Mouse (Mus musculus) right cerebral cortex, adult 18-20 months (tissue): ENCODE data around the gene Slc22a23.
"Not testable (repeated sequence)": the region's sequence is repeated elsewhere in the genome, so short reads cannot be mapped to it uniquely, and the experiment has no call there.

Source experiments
- DNase-seq: peaks from one replicate; pipeline ENCODE4 v3.0.0; 2022; ENCODE audit warnings: mixed read lengths

The Slc22a23 gene

DNA sequence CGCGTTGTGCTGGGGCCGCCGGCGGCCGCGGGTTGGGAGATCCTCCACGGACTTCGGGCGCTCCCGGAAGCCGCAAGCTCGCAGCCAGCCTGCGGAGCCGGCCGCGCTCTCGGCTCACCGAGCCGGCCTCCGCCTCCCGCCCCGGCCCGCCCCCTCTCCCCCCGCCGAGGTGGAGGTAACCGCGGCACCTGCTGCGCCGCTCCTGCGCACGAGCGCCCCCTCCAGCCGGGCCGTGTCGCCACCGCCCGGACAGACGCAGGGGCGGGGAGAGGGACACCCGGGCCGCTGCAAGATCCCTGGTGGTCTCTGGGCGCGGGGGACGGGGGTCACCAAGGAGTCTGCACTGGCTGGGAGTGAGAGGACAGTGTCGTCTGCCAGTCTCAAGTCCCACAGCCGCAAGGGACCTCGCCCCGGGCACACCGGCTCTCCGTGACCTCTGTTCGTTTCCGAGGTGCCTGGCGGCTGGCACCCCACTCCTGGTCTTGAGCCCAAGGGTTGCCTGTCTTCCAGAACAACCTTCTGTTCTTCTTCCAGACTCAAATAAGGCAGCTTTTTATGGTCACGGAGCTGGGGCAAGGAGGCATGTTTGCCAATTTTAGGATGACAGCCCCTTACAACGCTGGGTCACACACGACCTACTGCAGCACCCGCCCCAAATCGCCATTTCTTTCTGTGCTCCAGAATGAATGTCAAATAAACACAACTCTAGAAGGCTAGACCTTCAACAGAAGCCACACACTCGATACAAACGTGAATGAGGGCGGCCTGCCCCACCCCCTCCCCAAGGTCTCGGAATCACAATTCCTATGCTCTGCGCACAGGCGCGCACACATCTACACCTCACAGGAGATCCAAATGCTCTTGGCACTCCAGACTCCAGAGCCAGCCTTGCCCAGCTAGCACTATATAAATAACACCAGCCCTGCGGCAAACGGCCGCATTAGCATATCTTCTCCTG lies at the start of gene Slc22a23:
Slc22a23 (minus strand) TSS at position 55 of the 958 bp plus-strand sequence.
- DNase-seq = peak; percentile 78

DNA sequence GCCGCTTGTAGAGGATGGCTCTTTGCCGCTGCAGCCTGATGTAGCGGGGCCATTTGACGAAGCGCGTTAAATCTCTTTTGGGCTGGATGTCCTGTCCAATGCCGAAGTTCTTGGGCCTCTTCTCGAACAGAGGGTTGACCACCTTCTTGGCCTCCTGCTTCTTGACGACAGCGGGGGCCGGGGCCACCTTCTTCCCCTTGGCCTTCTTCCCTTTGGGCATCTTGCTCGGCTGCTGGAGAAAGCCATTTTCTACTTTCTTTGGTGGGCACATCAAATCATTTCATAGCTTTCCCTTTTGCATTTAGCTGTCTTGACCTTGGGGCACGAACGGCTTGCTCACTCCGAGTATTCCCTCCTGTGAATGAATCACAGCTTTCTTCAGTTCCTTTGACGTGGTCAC lies 49.3 kb upstream of the Slc22a23 start:
- DNase-seq = not testable (repeated sequence)

DNA sequence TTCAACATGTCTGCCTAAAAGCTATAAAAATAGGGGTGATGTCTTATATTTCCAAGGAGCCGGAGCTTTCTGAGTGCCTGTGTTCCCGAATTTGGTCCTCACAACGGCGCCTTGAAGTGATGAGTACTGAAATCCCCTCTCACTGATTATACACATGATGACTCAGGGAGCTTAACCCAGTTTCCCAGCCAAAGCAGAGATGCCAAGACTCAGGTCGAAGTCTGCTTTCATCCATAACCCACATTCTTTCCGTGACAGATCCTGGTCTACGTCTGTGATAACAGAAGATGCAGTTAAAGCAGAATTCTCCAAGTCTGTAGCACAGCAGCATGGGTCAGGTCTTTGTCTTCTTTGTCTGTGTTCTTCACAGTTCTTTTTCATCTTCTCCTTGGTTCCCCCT lies 47.4 kb upstream of the Slc22a23 start:
- no peak for DNase-seq

DNA sequence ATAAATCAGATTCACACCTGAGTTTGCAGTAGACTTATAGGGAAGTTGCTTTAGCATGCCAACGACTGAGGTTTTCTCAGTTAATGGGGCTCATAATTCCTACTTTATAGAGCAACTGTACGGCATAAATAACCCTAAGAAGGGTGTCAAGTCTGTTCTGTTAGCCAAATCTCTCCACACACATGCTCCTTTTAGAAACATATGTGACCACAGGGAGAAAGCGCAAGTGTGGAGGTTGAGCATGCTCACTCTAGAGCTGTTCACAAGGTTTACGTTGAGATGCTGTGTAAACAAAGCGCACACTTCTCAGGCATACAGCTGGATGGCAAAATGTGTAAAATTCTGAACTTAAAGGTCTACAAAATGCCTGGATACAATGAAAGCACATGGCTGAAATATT lies 43.2 kb upstream of the Slc22a23 start:
- no peak for DNase-seq

DNA sequence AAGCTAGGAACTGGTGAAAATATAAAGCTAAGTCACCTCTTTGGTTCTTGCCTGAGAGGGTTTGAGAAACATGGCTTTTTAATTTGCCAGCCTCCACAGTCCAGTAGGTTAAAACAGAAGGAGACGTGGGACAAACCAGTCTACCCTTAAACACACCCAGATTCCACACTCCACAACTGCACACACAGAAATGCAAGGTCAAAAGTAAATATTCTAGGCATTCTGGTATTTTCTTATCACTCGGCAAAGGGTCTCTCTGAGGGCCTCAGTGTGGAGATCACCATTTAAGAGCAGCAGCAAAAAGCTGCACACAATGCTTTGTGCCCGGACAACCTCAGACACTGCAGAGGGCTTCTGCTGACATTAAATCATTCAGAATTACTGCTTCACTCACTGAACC lies 38.4 kb upstream of the Slc22a23 start:
- no peak for DNase-seq

DNA sequence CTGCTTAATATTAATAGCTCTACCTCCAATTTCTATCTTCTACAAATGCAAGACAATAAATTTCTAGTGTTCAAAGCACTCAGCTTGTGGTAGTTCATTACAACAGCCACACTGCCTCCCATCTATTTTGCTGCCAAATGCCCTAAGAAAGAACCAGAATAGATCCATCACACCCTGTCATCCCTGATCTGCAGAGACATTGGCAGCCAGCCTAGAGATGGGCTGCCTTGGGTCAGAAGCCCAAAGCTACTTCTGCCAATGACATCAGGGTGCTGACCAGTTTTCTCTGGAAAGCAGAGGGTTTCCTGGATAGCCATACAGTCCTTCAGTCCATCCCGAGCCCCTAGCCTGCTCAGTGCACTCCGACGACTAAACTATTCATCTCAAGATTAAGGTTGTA lies 33.9 kb upstream of the Slc22a23 start:
- DNase-seq = no peak

DNA sequence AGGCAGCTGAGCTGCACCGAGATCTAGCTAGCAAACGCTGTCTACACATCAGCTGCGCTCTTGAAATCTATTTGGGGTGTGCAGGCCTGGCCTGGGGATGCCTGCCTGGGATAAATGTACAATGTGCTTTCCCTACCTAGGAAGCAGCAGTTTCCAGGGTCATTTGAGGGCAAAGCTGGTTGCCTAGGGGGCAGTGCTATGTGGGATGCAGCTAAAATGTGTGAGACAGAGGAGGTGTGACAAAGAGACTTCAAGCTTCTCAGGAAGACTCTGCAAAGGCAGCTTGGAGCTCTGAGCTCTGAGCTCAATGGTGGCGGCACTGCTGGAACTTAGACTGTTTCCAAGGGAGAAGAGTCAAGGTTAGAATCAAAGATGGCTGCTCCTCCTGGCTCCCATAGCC lies 30.2 kb upstream of the Slc22a23 start:
- DNase-seq = peak; percentile 54

DNA sequence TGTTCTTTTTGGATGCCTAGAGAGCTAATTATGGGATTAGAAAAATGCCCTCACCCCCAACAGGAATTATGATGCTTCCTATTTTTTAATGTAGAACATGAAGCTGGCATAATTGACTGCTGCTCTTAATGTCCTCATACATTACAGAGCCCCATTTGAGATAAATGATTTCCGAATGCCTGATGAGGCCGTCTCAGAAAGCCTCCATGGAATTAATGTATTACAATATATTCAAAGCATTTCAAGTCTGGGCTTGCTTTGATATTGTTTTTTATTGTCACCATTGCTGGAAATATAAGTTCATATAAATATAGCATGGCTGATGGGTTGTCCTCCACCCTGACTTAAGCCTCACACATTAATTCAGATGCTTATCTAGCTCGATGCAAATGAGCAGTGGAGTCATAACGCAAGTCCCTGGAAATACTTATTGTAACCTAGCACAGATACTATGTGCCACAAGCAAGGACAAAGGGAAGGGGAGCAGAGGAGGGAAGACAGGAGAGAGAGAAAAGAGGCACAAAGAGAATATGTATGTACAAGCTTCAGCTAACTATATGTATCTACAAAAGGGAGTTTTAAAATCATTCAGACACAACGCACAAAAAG lies 28.0 kb upstream of the Slc22a23 start:
- DNase-seq = no peak

DNA sequence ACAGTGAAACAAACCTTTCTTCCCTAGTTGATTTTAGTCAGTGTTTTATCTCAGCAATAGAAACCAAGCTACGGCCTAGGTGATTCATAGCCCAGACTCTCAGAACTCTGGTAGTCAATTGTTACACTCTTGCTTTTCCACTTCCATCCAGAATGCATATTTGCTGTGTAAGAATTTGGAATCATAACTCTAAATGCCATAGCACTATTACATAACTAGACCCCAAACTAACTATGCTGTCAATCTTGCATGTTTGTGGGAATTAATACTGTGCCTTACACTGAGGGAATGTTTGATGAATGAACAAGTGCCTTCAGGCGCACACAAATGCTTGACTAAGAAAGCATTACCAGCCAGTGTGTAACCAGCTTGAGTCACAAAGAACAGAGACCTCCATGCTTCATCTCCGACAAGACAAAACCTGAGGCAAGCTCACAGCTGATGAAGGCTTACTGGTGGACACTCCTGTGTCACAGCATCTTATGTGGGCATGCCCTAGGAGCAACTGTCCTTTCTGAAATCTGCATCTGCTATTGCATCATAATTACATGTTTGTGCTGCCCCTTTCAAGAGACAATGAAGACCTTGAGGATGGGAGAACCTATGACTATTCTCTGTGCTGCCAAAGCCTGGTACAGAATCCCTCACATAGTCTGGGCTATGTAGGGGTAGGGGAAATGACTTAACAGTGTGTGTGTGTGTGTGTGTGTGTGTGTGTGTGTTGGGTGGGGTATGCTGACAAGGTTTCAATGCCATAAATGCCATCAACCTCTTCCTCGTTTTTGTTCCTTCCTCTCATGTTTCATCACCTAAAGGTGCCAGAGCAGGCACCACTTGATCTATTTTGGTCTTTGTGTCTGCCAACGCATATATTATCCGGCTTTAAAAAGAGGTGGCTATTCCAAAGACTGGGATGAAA lies 27.2 kb upstream of the Slc22a23 start:
- peak; percentile 15 for DNase-seq

DNA sequence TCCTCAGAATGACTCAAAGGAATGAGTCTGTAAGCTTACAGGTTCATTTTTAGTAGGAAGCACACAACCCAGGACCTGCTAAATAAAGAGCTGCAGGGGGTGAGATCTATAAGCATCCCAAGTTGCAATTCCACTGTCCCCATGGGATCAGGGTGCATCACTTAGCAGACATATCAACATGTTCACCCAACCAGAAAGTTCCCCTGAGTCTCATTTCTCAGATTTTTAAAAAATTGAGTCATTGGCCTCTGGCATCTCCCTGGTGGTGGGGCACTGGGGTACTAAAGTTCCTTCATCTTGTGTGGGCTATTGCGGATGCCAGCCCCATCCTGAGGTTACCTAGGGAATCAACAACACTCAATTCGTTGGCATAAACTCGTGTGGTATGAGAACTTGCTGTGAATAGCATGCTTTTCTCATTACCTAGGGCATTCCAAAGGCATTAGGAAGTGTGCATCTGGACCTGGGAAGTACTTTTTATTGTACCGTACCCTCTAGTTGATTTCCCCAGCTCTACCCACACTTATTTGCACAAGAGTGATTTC lies 25.4 kb upstream of the Slc22a23 start:
- DNase-seq = no peak

DNA sequence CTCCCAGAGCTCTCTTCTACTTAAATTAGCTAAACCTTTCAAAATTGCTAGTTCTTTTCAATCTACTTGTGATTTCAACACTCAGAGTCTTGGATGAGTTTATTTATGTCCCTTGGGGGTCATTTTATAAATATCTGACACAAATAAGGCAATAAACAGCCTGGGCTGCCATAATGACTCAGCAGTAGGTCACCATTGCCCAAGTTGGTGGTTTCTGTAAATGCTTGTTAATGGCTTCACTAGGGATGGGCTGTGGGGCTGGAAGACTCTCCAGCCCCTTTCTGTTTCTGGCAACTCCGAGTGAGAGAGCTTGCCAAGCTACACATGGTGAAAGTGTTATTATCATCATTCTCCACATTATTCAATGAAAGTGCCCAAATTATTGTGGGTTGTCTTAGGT lies 20.2 kb upstream of the Slc22a23 start:
- DNase-seq = no peak

DNA sequence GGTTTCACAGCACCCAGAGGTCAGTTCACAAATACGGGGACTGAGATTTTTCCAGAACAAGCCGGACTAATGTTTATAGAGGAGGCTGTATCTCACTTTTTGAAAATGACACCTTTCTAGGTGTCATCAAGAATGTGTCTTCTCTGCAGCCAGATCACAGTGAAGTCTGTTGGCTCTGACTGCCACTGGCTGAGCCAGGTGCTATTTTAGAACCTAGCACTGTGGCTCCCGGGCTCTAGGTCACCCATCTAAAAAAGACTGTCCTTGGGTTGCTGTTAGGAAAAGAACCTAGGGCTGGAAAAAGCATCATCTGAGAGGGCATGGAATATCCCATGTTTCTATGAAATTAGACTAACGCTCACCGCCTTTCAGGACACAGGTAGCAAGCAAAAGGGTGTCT lies 10.7 kb upstream of the Slc22a23 start:
- DNase-seq = no peak

DNA sequence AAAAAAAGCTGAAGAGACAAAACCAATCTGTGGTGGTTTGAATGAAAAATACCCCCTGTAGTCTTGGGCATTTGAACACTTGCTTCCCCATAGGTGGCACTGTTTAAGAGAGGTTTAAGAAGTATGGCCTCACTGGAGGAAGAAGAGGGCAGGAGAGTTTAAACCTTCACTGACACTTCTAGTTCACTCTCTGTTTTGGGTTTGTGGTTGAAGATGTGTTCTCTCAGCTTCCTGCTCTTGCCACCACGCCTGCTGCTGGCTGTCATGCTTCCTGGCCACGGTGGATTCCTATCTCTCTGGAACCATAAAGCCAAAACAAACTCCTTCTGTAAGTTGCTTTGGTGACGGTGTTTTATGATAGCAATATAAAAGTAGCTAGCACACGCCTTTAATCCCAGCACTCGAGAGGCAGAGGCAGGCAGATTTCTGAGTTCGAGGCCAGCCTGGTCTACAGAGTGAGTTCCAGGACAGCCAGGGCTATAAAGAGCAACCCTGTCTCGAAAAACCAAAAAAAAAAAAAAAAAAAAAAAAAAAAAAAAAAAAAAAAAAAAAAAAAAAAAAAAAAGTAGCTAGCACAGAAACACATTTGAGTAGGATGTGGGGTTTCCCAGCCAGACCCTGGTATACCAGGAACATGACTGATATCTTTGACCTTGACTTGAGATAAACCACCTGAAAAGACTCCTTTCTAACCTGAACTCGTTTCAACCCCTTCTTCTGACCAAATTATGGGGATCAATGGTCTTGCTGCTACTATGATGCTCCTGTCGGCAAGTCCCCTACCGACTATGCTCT lies 10.0 kb upstream of the Slc22a23 start:
- no peak for DNase-seq

DNA sequence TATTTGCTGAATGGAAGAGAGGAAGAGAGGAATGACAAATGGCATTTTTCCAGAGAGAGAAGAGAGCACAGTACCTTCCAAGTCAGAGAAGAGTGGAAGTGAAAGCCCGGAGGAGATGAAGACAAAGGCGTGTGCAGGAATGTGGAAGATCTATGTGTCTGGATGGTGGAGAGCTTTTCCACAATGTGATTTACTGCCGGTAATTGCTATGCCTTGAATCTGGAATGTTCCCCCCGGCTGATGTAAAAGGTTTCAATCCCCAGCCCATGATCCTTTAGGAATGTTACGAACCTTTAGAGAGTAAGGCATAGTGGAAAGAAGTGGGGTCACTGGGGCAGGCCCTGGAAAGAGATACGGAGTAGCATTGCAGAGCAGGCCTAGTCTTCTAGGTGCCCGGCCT lies 8.3 kb upstream of the Slc22a23 start:
- DNase-seq = no peak

DNA sequence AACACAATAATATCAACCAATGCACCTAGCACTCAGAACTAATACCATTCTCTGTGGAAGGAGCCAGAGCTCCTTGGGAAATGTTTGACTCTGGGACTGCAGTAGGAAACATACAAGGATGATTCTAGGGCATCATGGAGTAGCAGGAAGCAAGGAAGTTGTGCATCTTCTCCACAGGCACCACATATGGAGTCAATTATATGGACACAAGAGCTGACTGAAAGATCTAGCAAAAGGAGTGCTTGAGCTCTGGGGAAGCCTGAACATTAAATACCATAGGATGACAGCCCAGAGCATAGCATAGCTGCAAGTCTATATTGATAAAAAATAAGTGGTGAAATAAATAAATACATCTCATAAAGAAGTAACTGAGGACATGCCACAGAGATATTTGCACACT lies 6.5 kb upstream of the Slc22a23 start:
- no peak for DNase-seq

DNA sequence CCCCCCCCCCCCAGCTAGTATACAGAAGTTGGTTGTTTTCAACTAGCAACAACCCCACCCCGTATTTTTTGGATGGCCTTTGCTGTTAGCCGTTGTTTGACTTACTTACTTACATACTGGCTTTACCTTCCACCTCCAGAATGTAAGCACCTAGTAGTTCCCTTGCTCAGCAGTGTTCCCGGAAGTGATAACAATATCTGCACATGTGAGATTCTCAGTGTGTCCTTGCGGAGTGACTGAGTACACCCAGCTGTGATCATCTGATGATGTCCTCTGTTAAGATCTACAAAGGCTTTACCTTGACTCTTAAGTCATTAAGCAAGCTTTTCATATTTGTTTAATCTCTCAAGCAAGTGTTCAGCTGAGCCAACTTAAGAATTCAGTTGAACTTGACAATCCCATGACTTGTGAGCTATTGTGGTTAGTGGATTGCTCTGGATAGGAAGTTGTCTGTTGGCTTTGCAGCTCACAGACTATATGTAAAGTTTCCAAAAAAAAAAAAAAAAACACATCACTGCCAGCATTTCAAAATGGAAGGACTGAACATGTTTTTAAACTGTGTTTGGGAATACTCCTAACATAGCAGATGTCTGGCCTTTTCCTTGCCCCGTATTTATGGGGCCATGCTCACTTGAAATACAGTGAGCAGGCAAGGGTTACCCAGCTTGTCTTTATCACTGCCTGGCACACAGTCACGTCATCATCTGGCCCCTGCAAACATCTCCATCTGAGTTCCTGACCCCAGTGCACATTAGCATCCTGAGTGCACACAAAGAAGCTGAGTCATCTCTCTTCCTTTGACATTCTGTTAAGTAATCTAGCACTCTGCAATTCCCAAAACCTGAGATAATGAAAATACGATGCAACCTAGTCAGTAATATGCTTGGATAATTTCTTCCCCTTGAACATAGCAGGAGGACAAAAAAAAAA lies 3.2 kb upstream of the Slc22a23 start:
- no peak for DNase-seq

DNA sequence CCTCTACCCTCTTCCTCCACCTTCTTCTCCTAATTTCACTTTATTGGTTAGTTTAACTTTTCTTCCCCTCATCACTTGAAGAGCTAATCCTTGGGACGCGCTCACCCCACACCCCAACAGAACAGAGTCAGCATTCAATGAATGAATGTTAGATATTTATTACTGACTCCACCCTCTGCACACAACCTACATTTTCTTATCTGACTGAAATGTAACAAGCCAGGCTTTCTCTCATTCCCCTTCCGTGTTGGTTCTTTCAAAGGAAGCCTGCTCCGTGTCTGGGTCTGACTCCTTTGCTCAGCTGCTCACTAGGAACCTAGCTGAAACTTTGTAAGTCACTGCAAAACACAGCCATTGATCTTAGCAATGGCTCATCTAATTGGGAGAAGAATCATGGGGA lies 1.8 kb upstream of the Slc22a23 start:
- DNase-seq = no peak

DNA sequence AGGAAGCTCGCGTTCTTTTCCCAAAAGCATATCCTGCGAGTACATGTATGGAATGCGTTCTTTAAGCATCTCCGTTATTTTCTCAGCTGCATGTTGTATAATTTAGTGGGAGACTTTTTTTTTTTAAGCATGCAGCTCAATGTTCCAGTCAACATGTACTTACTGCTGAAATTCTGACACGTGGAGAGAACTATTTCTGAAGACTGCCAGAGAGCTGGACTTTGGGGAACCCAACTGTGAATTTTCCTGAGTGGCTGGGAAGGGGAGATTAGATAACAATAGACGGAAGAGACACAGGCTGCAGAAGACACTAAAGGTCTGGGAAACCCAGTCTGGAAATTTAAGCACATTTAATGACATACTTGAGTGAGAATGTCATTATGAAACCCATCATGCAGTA lies 1.3 kb upstream of the Slc22a23 start:
- DNase-seq = no peak

DNA sequence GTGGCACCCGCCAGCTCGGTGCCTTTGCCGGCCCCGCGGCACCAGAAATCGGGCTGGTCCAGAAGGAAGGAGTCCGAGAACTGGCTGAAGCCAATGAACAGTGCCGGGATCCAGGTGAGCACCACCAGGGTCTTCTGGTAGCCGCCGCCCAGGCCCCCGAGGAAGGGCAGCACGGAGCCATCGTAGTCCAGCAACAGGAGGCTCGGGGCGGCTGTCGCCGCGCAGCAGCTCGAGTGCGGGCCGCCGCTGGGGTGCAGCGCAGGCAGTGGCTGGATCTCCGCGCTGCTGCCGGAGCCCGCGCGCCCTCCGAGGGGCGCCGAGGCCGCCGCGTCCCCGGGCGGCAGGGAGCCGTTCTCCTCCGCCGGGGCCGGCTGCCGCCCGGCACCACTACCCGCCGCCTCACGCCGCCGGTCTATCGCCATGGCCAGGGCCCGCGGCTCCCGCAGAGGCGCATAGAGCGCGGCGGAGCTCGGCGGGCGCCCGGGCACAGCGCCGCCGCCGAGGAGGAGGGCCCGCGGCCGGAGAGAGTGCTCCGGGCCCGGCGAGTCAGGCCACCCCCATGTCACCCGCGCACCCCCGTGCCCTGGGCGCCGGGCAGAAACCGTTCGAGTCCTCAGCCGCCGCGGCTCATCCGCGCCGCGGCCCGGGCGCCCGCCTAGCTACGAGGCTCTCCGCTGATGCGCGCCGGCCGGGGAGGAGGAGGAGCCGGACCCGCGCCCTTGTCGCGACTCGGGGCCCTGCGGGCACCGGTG lies 430 bp downstream of the Slc22a23 start:
- DNase-seq = peak; percentile 57

DNA sequence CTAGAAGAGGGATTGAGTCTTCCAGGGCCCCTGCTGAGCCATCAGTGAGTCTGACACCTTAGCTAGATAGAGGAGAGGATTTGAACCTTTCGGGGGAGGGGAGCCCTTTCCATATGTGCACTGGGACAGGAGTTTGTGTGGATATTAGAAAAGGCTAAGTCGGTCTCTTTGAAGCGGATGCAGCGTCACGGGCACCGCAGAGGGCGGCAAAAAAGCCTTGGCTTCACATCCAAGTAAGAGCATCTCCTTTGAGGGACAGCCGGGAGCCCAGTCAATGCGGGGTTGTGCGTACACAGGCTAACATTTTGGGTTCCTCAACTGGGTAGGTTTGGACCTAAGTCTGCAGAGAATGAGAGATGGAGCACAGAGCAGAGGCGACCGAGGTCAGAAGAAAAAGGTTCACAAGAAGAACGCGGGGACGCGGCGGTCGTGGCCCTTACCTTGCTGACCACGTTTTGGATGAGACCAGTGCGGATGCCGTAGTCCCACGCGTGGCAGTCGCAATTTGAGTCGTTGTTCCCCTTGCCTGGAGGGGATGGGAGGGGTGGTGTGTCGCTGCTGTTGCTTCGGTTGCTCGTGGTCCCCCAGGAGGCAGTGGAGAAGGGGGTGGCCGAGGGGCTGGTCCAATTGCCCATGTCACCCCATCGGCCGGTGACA lies 1.1 kb downstream of the Slc22a23 start:
- DNase-seq = peak; percentile 28
